Mouse (Mus musculus): ENCODE data around the gene AI464131. TPM values are rescaled to one million over a fixed set of nuclear protein-coding genes. Genes with fewer than 3 reads are reported as not detected.

The AI464131 gene
- total RNA-seq, 2 experiments from 2014 or later: 10.1 to 10.6 TPM

DNA sequence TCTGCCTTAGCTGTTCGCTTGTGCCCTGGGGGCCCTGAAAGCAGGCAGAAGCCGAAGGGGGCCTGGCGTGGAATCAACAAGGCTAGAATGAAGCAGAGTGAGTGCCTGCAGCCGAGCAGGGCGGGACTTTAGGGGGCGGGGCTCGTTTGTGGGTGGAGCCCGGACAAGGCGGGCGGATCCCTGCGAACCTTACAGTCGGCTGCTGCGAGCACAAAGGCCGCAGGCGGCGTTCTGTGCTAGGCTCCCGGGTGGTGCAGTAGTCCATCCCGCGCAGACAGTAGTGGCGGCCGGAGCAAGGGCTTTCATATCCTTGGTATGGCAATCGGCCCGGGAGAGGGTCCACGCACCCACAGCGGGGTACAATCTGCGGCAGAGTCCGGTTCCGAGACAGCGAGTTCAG, 4.0 kb upstream of the AI464131 start:
- peak; percentile 89 for DNase-seq

DNA sequence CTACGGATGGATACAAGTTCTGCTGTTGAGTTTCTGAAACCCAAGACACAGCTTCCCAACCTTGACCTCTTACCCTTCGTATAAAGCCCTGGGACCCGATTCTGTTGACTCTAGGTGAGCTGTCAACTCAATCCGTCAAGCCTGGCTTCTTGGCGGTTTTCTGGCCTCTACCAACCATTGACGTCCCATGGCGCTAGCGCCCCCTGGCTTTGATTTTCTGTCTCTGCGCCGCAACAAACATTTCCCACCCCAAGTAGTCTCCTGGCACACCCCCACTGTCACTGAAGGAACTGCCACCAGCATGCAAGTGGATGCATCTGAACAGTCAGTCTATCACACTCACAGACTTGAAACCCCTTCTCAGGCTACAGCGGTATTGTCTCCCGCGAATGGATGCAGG, 3.3 kb upstream of the AI464131 start:
- intact Hi-C loops (cut with DNase I): no loop called here

More for the DNA sequence above, 4.0 kb upstream of the AI464131 start:
- intact Hi-C loops (cut with DNase I): no loop called here

DNA sequence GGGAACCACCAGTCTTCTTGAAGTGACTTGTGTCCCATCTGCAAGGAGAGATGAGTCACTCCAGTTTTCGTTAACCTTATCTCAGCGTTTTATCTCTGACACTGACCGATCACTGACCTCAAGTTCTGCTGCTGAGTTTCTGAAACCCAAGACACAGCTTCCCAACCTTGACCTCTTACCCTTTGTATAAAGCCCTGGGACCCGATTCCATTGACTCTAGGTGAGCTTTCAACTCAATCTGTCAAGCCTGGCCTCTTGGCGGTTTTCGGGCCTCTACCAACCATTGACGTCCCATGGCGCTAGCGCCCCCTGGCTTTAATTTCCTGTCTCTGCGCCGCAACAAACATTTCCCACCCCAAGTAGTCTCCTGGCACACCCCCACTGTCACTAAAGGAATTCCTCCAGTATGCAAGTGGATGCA, 2.3 kb upstream of the AI464131 start:
- intact Hi-C loops (cut with DNase I): loop anchor here (2.0 kb wide), 1 partner anchor 36 kb away; no protein-coding TSS in a partner anchor
- DNase-seq: peak in 1 of 2 experiments; percentile 11

More for the DNA sequence above, 3.3 kb upstream of the AI464131 start:
- DNase-seq: peak; percentile 56 to 75

DNA sequence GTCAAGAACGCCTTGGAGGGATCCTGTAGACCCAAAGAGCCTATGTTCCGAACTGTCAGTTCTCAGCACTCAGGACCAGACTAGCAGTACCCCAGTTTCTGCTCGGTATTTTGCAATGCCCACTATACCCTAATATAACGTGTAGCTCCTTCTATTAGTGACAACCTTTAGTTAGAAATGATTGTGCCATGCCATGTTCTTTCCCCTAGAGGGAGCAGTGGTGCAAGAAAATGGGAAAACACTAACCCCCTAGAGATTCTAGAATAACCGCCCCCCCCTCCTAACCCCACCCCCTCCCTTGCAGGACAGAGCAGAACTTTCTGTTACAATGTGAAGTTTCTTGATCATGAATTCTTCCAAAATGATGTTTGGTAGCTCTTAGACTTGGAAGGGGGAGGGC, 1.4 kb upstream of the AI464131 start:
- intact Hi-C loops (cut with DNase I): loop anchor here (2.0 kb wide), 1 partner anchor 36 kb away; no protein-coding TSS in a partner anchor

DNA sequence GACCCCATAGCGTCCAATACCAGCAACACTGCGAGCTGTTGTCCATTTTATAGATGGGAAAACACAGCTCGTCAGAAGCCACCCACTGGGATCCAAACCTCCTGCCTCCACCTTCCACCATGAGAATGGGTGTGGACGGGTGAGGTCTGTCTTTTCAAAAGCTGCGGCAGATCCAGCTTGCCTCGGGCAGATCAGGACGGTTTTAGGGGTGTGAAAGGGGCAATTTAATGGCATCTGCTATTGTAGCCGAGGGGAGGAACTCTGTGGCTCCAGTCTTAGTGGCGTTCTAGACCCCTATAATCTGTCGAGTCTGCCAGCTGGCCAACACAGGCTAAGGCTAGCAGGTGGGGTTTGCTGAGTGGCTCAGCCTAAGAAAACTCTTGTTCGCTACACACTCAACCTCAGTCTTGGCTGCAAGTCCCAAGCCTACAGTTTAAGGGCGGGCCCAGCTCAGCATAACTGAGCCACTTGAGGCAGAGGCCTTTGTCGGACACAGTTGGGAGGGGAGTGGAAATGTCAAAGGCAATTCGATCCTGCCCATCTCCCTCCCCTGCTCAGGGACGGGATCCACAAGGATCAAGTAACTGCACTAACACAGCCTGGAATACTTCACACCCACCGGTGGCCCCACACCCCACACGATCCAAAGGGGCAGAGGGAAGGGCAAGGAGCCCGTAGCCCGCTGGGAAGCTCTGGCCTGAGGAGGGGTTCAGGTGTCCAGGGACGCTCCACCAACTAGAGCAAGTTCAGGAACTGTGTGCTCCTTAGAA, 520 bp downstream of the AI464131 start:
- intact Hi-C loops (cut with DNase I): no loop called here

More for the DNA sequence above, 1.4 kb upstream of the AI464131 start:
- no peak for DNase-seq

DNA sequence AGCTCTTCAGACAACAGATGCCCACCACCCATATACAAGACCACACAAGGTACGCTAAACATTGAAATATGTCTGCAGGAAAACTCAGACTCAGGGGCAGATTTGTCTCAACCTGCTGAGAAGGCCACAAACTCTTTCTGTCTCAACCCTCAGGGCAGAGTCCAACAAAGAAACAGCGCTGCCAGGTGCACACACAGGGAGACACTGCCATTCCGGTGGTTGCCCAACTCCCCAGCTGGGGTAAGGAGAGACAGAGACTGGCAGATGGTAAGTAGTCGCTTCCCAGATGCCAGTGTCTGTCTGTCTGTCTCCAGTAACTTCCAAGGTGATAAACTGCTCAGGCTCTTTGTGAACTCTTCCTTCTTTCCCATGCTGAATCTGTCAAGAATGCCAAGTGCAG, 2.1 kb downstream of the AI464131 start:
- intact Hi-C loops (cut with DNase I): no loop called here
- DNase-seq: no peak

More for the DNA sequence above, 520 bp downstream of the AI464131 start:
- DNase-seq: peak in 1 of 2 experiments; percentile 50

DNA sequence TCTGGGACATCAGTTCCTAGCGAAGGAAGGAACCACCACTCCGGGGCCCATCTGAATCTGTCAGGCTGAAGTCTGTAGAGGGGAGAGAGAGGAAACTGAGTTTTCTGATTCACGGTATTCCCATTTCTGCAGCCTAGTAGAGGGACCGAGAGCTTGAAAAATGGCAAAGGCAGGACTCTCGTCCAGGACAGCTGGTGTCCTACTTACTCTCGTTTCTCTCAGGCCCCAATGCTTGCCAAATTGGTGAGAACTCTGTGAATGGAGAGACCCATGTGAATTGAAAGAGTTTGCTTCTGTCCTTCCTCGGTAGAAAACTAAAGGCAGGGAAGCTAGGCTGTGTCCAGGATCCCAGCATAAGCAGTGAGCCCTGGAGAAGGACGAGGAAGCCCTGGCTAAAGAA, 3.3 kb downstream of the AI464131 start:
- DNase-seq: peak in 1 of 2 experiments; percentile 8
- intact Hi-C loops (cut with DNase I): no loop called here

DNA sequence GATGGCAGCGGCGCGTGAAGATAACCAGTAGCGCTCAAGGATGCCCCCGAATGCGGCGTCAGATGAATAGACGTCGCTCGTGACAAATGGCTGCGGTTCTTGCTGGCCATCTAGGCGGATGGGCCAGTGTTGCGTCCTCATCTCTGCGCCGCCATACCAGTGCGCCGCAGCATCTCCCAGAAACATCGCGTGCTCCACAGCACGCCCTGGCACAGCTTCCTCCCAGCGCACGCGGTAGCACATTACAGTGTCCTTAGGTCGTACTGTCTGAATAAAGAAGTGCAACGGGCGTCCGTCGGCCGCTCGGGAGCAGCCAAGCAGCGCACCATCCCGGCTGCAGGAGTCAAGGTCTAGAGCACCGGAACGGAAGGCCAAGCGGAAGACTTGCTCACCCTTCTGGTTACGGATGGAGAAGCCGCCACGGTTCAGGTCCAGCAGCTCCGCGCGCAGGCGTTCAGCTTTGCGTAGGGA, 3.9 kb downstream of the AI464131 start:
- intact Hi-C loops (cut with DNase I): no loop called here
- DNase-seq: no peak

DNA sequence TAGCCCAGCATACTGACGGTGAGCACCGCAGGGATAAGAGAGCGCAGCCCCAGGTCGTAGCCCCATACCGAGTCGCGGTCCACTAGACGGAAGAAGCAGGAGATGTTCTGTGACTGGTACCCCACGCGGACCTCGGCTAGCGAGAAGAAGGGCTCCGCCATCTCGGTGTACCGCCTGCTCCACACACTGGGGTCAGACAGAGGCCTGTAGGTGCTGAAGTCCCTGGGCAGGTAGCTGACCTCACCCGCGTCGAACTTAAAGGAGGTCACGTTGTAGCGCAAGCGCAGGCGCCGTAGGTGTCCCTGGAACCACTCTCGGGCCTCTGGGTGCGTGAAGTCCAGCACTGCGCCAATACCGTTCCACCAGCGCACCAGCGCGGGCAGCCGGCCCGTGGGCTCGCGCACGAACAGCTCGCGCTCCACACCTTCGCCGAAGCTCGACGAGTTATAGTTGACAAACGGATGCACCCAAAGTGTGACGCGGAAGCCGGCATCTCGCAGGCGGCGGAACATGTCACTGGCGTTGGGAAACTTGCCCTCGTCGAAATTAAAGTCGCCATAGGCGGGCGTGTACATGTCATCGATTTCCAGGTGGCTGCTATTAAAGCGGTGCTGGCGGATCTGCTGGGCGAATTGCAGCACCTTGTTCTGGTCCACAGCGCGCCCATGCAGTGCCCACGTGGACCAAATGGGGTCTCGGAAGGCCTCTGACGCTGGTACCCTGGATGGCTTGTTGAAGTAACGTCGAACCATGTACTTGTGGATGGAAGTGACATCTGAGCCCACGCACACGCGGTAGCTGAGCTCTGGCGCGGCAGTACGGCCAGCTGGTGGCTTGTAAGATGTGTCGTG, 4.7 kb downstream of the AI464131 start:
- no peak for DNase-seq
- intact Hi-C loops (cut with DNase I): no loop called here

DNA sequence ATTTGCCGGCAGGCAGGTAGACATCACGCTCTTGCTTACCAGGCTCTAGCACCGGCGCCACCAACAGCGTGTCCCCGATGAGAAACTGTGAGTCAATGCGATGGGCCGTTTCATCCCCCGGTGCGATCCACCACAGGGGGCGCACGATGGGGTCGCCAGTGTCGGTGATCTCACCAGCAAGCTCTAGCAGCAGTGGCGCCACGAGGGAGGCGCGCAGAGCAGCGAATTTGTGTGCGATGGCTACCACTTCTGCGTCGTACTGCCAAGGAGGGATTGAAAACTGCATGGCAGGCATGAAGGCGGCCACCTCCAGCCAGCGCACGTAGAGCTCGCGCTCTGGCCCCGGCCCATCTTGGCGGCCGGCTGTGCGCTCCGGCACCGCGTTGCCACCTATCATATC, 5.3 kb downstream of the AI464131 start:
- peak in 1 of 2 experiments; percentile 8 for DNase-seq
- intact Hi-C loops (cut with DNase I): no loop called here

DNA sequence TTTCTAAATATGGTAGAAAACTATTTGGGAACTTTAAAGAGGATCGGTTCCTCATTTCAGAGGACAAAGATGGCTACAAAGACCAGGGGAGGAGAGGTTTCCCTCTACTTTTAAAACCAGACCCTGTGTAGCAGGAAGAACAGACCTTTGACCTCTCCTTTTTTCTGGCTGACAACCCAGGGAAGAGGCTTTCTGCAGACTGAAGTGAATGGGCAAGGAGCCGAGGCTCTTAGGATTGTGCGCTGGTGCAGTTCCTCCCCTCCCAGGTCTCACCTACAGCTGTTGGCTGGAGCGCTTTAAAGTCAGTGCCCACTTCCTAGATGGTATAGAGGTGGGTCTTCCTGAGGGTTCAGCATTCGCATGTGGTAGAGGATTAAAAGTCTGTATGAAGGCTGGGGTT, 5.8 kb downstream of the AI464131 start:
- intact Hi-C loops (cut with DNase I): no loop called here
- no peak for DNase-seq

DNA sequence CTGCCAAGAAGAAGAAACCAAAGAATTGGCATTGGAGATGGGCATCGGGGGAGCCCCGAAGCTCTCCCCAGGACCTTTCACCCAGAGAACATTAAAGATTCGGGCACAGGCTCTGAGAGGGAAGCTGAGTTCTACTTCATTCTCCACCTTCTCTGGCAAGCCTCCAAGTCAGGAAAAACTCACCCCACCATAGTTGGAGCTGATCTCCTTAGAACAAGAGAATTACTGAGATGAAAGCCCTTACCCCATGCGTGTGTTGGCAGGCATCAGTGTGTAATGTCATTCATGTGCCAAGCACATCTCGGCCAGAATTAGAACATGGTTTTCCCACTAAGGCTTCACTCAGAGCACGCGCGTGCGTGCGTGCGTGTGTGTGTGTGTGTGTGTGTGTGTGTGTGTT, 7.0 kb downstream of the AI464131 start:
- intact Hi-C loops (cut with DNase I): no loop called here
- DNase-seq: peak; percentile 51 to 53

DNA sequence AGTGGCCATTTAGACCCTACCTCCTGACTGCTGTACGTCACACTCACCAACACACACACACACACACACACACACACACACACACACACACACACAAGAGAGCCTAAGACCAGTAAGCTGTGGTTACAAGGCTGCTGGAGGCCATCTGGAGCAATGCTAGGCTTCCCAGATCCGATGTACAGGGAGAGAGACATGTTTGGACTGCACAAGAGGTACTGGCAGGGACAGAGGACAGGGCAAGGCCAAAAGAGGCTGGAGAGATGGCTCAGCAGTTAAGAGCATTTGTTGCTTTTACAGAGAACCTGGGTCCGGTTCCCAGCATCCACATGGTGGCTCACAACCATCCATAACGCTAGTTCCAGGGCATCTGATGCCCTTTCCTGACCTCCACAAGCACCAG, 7.8 kb downstream of the AI464131 start:
- intact Hi-C loops (cut with DNase I): no loop called here

DNA sequence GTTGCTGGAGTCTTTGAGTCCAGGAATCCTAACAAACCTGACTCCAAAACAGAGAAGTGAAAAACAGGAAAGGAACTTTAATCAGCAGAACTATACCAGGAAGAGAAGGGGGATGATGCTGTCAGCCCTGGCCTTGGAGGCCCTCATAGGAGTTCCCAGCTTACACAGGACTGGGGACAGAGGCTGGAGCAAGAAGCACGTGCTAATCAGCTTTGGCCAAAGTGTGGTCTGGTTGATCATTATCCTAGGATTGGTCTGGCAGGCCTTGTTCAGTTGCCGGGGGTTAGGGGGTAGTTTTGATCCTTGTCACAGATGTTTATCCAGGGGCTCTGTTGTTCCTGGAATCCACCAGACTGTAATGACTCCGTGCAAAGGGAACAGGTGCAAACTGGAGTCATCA, 8.5 kb downstream of the AI464131 start:
- intact Hi-C loops (cut with DNase I): no loop called here
- DNase-seq: no peak

More for the DNA sequence above, 7.8 kb downstream of the AI464131 start:
- no peak for DNase-seq

DNA sequence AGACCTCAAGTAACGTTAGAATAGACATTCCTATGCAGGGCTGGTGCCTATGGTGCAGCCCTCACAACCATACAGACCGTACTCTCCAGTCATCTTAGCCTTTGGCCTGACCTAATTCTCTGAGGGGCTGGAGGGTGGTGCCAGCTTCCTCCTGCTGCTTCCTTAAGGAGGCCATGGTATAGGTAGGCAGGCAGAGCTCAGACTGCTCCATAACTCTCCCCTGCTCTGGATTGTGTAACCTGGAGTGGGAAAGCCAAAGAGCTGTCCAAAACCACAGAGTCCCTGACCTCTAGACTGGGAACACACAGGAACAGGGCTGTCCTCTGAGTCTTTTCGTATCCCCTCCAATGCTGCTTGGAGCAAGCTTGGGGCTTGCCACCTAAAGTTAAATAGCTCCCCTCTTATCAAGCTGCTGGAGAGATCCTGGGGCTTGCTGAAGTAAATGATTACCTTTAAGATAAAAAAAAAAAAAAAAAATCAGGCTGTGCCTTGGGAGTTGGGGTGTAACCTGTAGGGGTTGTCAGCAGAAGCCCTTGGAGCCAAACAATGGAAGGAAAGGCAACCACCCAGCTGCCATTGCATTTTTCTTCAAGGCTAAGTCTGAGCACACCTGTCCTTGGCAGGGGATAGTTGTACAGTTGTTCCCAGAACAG, 9.3 kb downstream of the AI464131 start:
- intact Hi-C loops (cut with DNase I): no loop called here
- no peak for DNase-seq

DNA sequence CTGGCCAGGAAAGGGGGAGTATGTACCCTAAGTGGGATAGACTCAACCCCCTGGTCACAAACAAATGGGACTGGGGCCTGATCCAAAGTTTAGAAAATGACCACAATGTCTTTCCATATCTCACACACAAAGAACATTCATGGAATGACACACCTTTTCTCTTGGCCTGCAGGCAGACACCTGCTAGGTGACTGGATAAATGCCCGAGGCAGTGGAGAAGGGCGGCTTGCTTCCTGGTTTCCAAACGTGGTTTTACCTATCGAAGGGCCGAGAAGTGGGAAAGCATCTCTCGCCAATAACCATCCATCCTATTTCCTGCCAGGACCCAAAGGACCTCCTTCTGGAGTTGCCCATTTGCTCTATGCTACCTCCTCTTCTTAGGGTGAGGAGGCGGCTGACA, 9.9 kb downstream of the AI464131 start:
- intact Hi-C loops (cut with DNase I): no loop called here
- DNase-seq: no peak

DNA sequence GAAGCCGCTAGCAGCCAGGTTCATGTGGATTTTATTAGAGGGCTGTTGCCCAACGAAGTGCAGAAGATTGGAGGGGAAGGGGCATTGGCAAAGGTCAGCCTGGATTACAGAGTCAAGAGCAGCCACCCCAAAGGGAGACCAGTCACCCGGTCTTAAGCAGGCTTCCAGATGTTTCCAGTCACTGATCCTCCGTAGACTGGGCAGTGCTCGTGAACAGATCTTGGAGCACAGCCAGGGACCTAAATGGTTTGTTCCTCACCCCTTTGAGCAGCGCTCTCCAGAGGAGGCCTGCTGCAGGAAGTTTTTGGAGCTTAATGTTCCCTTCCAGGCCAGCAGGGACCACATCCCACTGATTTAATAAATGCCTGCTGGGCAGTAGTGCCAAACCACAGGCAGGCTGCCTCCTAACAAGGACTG, 21.3 kb downstream of the AI464131 start:
- intact Hi-C loops (cut with DNase I): no loop called here
- peak; percentile 74 to 78 for DNase-seq

DNA sequence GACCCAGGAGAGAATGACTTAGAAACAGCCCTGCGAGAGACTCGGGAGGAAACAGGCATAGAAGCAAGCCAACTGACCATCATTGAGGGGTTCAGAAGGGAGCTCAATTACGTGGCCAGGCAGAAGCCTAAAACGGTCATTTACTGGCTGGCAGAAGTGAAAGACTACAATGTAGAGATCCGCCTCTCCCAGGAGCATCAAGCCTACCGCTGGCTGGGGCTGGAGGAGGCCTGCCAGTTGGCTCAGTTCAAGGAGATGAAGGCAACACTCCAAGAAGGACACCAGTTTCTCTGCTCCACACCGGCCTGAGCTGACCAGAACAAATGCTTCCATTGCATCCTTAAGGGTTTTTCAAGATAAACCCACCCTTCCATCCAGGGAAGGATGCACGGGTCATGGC, 22.6 kb downstream of the AI464131 start:
- intact Hi-C loops (cut with DNase I): no loop called here
- DNase-seq: peak; percentile 76 to 81

DNA sequence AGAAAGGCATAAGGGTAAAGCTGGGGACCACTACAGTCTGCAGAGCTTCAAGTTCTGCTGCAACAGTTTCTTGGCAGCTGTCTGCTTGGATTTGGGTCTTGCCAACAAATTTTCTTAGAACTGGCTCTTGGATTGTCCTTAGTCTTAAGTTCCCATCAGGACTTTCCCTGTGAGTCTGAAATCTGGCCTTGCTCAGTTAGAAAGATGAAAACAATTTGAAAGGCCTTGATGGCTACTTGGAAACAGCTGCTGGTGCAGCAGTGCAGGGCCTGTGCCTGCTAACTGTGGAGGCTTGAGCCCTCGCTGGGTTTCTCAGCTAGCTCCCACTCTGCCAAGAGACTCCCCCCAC, 23.4 kb downstream of the AI464131 start:
- DNase-seq: peak; percentile 66 to 73
- intact Hi-C loops (cut with DNase I): no loop called here

DNA sequence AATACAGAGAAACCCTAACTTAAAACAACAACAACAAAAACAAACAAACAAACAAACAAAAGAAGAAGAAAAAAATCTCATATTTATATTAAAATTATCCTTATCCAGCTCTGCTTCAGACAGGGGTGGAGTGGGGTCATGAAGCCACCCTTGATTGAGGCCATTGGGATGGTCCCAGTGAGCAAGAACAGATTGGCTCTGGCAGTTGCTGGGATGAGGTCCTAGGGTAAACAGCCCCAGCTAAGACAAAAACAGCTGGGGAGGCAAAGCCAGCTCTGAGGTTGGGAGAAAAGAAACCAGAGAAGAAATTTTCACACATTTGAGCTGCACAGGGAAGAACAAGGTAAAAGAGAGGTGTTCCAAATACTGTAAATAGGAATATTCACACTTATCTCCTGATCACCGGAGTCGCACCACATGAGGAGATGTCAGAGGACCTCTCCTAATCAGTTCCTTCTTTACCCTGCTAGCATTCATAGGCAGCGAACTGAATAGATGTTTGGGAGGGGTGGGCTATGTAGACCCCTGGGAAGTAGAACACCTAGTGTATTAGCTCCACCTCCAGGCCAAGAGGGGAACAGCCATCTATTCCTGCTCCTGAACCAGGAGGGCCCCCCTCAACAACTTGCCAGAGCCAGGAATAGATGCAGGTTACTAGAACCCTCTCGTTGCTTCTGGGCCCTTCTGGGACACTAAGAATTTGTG, 24.0 kb downstream of the AI464131 start:
- intact Hi-C loops (cut with DNase I): no loop called here
- peak in 1 of 2 experiments; percentile 12 for DNase-seq
